Mouse (Mus musculus): ENCODE results near the gene Myo1f.

GRCm38 (mm10) chr17:33600831-33601230 is 45.3 kb downstream of the Myo1f start:
- TF ChIP-seq CTCF (IDR thresholded peaks at IDR 0.05; ENCODE audit: insufficient read depth, low read length) (no peak), POLR2A (IDR thresholded peaks at IDR 0.05; ENCODE audit: borderline replicate concordance, extremely low read depth, low read depth, low read length) (no peak)
